Mouse (Mus musculus) brain, embryonic 14.5 days (tissue): Measurements from ENCODE around the gene Bora.

Source experiments
- CTCF ChIP-seq: fragments of 200-500 bp; IDR thresholded peaks from 2 replicates; pipeline ENCODE4 v1.5.1; 2012; ENCODE audit warnings: inconsistent platforms, mild to moderate bottlenecking, moderate library complexity, borderline replicate concordance; ENCODE audit not compliant: insufficient read depth, insufficient read length; ENCODE audit errors: extremely low read depth
- POLR2A ChIP-seq: fragments of 200-500 bp; IDR thresholded peaks from 2 replicates; pipeline ENCODE4 v1.6.1; 2012; ENCODE audit warnings: mild to moderate bottlenecking, inconsistent platforms, borderline replicate concordance; ENCODE audit not compliant: poor library complexity, insufficient read depth, insufficient read length, severe bottlenecking; ENCODE audit errors: extremely low read depth

DNA sequence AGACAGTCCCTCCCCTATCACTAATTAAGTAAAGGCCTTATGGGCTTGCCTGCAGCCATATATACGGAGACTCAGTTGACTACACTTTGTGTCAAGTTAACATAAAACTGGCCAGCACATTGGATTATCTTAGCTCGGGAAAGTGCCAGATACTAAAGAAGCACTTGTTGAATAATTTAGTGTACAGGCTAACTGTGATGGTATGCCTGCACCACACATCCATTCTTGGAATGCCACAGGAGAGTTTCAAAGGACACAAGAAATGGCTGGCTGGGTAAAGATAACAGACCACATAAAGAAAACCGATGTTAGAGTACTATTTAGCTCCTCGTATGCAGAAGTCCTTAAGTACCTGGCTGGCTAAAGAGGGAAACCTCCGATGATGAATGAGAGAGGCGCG is 27.3 kb upstream of the Bora start:
- TF ChIP-seq CTCF, result no peak
- no peak for TF ChIP-seq POLR2A
